Mouse (Mus musculus) embryonic fibroblast, embryonic 13.5 days (primary cell): Measurements from ENCODE around the gene Mlkl.

ENCODE experiments used
- CTCF ChIP-seq: IDR thresholded peaks from 2 replicates; pipeline ENCODE4 v1.5.1; 2011; ENCODE audit warnings: mild to moderate bottlenecking, control low read depth, low read length, moderate library complexity, borderline replicate concordance; ENCODE audit not compliant: insufficient read depth
- POLR2A ChIP-seq: IDR thresholded peaks from 2 replicates; pipeline ENCODE4 v1.6.1; 2011; ENCODE audit warnings: low read depth, mild to moderate bottlenecking, control low read depth, low read length, moderate library complexity

DNA sequence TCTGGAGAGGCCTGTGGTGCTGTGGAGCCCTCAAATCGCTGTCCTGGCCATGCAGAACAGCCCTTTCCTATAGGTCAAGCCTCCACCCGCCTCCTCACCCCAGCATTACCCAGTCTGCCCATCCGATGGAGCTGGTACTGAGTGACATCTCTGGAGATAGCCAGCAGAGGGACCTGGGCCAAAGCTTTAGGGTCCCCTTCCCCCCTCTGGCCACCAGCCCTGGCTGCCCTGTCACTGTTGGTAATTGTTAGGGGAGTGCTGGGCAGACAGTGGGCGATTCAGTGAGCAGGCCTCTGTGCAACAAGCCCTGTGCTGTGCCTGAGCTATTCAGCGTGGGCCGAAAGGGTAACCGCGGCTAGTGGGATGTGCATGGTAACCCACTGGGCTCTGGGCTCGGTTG, 15.5 kb upstream of the Mlkl start:
- no peak for TF ChIP-seq CTCF
- no peak for TF ChIP-seq POLR2A
